Mouse (Mus musculus) intestine, embryonic 15.5 days (tissue): ENCODE measurements around the gene Gm15013. TPM values are rescaled to one million over a fixed set of nuclear protein-coding genes. Genes with fewer than 3 reads are reported as not detected.
"Not testable (repeated sequence)": the region's sequence is repeated elsewhere in the genome, so short reads cannot be mapped to it uniquely, and the experiment has no call there.

Source experiments
- ATAC-seq: fragments of 200-750 bp; cut with Nextera tagmentation; 2 replicates; pipeline ENCODE4 v1.8.0; 2017; ENCODE audit warnings: moderate TSS enrichment, moderate library complexity
- H3K27ac ChIP-seq: fragments of 300-500 bp; sonication (generic); 2 replicates; pipeline ENCODE4 v1.5.1; 2015; ENCODE audit warnings: mild to moderate bottlenecking, inconsistent platforms
- H3K27me3 ChIP-seq: fragments of 300-500 bp; sonication (generic); replicated peaks from 2 replicates; pipeline ENCODE4 v1.6.1; 2015; ENCODE audit warnings: inconsistent platforms
- H3K36me3 ChIP-seq: fragments of 300-500 bp; sonication (generic); 2 replicates; pipeline ENCODE4 v1.6.1; 2015; ENCODE audit warnings: inconsistent platforms
- H3K4me1 ChIP-seq: fragments of 300-500 bp; sonication (generic); replicated peaks from 2 replicates; pipeline ENCODE4 v1.6.1; 2015; ENCODE audit warnings: inconsistent platforms
- H3K4me2 ChIP-seq: fragments of 300-500 bp; sonication (generic); replicated peaks from 2 replicates; pipeline ENCODE4 v1.6.1; 2015; ENCODE audit warnings: mild to moderate bottlenecking, inconsistent platforms
- H3K4me3 ChIP-seq: fragments of 300-500 bp; sonication (generic); replicated peaks from 2 replicates; pipeline ENCODE4 v1.5.1; 2015; ENCODE audit warnings: inconsistent platforms
- H3K9ac ChIP-seq: fragments of 300-500 bp; sonication (generic); 2 replicates; pipeline ENCODE4 v1.6.1; 2015; ENCODE audit warnings: inconsistent platforms
- H3K9me3 ChIP-seq: fragments of 300-500 bp; sonication (generic); 2 replicates; pipeline ENCODE4 v1.6.1; 2016; ENCODE audit warnings: inconsistent platforms
- WGBS: fragments of 180-500 bp; shearing (Covaris S2); methylation state at CpG from one replicate; pipeline ENCODE4 v1.1.7; 2015; 5-methylcytosine and 5-hydroxymethylcytosine counted together
- polyA plus RNA-seq: library from polyadenylated mRNA; unstranded; fragments of >200 nt; fragmentation: Nextera tagmentation; extraction: Ambion mirVana; gene quantifications from 2 replicates; pipeline ENCODE4 v1.2.1, GENCODE M21; 2015

Gene Gm15013
- 0.25 and 0.29 TPM in 2 replicates for polyA plus RNA-seq

- no peak for ATAC-seq
- no peak within 1 kb of the TSS for H3K4me2 ChIP-seq
- no peaks in the 10 kb centered on the region for H3K9me3 ChIP-seq
- no peak within 1 kb of the TSS for H3K27ac ChIP-seq
- no peaks in the 10 kb centered on the region for H3K27me3 ChIP-seq
- WGBS, result 97% methylated on average over 8 of the region's 8 CpGs
- no peak within 1 kb of the TSS for H3K4me3 ChIP-seq
- H3K4me1 ChIP-seq, result no peaks in the 10 kb centered on the region
- H3K36me3 ChIP-seq, result no peaks in the 10 kb centered on the region
- H3K9ac ChIP-seq, result no peak within 1 kb of the TSS
These were observed at the start of gene Gm15013 for GRCm38 (mm10) chrX:139714381-139714780. Gm15013 (minus strand) TSS chrX:139714481.

- WGBS, result 70% methylated on average over 2 of the region's 2 CpGs
- no peaks in the 10 kb centered on the region for H3K9me3 ChIP-seq
- no peak overlapping the region for H3K4me3 ChIP-seq
- H3K27me3 ChIP-seq, result no peaks in the 10 kb centered on the region
- H3K9ac ChIP-seq, result no peak overlapping the region
- H3K4me2 ChIP-seq, result no peak overlapping the region
- no peaks in the 10 kb centered on the region for H3K4me1 ChIP-seq
- ATAC-seq, result no peak
- no peaks in the 10 kb centered on the region for H3K36me3 ChIP-seq
- H3K27ac ChIP-seq, result no peak overlapping the region
These were observed 48.3 kb upstream of the Gm15013 start for GRCm38 (mm10) chrX:139762546-139762945.

- not testable (repeated sequence) for H3K9me3 ChIP-seq, ATAC-seq
These were observed 44.4 kb upstream of the Gm15013 start for GRCm38 (mm10) chrX:139758634-139759033.

GRCm38 (mm10) chrX:139751855-139752254 is 37.6 kb upstream of the Gm15013 start:
- no peak overlapping the region for H3K4me2 ChIP-seq
- no peak overlapping the region for H3K9ac ChIP-seq
- H3K4me1 ChIP-seq, result no peaks in the 10 kb centered on the region
- 0% methylated on average over 1 of the region's 1 CpGs for WGBS
- no peaks in the 10 kb centered on the region for H3K9me3 ChIP-seq
- no peaks in the 10 kb centered on the region for H3K36me3 ChIP-seq
- ATAC-seq, result no peak
- H3K4me3 ChIP-seq, result no peak overlapping the region
- no peak overlapping the region for H3K27ac ChIP-seq
- H3K27me3 ChIP-seq, result no peaks in the 10 kb centered on the region

More at GRCm38 (mm10) chrX:139758634-139759033, 44.4 kb upstream of the Gm15013 start:
- 78% methylated on average over 3 of the region's 3 CpGs for WGBS
- not testable (repeated sequence) for H3K4me1 ChIP-seq, H3K4me3 ChIP-seq, H3K9ac ChIP-seq, H3K27ac ChIP-seq, H3K27me3 ChIP-seq, H3K4me2 ChIP-seq, H3K36me3 ChIP-seq

- Histone ChIP-seq H3K27me3 (no peaks in the 10 kb centered on the region), H3K4me1 (no peaks in the 10 kb centered on the region), H3K9me3 (no peaks in the 10 kb centered on the region), H3K4me2 (no peak overlapping the region), H3K4me3 (no peak overlapping the region), H3K27ac (no peak overlapping the region), H3K36me3 (no peaks in the 10 kb centered on the region), H3K9ac (no peak overlapping the region)
- ATAC-seq, result no peak
- WGBS, result 90% methylated on average over 5 of the region's 5 CpGs
These were observed 22.8 kb upstream of the Gm15013 start for GRCm38 (mm10) chrX:139737066-139737465.

GRCm38 (mm10) chrX:139730541-139730940 is 16.3 kb upstream of the Gm15013 start:
- WGBS, result 77% methylated on average over 3 of the region's 3 CpGs
- ATAC-seq, result no peak

GRCm38 (mm10) chrX:139722350-139722749 is 8.1 kb upstream of the Gm15013 start:
- H3K27me3 ChIP-seq, result no peaks in the 10 kb centered on the region
- H3K9ac ChIP-seq, result no peak overlapping the region
- no peaks in the 10 kb centered on the region for H3K4me1 ChIP-seq
- H3K27ac ChIP-seq, result no peak overlapping the region
- no peaks in the 10 kb centered on the region for H3K9me3 ChIP-seq
- no peak overlapping the region for H3K4me2 ChIP-seq
- H3K4me3 ChIP-seq, result no peak overlapping the region
- 93% methylated on average over 2 of the region's 2 CpGs for WGBS
- no peak for ATAC-seq
- no peaks in the 10 kb centered on the region for H3K36me3 ChIP-seq

More at GRCm38 (mm10) chrX:139730541-139730940, 16.3 kb upstream of the Gm15013 start:
- Histone ChIP-seq H3K27ac (no peak overlapping the region), H3K9ac (no peak overlapping the region), H3K4me1 (no peaks in the 10 kb centered on the region), H3K4me3 (no peak overlapping the region), H3K36me3 (no peaks in the 10 kb centered on the region), H3K9me3 (no peaks in the 10 kb centered on the region), H3K4me2 (no peak overlapping the region), H3K27me3 (no peaks in the 10 kb centered on the region)

GRCm38 (mm10) chrX:139684775-139685695 is 29.2 kb downstream of the Gm15013 start, which contains the start of gene Tbc1d8b:
Tbc1d8b (plus strand) TSS chrX:139684996.
- Histone ChIP-seq H3K4me1 (no peaks in the 10 kb centered on the region), H3K4me3 (peak within 1 kb of the TSS; percentile 52), H3K27me3 (no peaks in the 10 kb centered on the region), H3K9ac (peak within 1 kb of the TSS; percentile 50), H3K9me3 (no peaks in the 10 kb centered on the region), H3K4me2 (peak within 1 kb of the TSS; percentile 55), H3K36me3 (no peaks in the 10 kb centered on the region), H3K27ac (peak within 1 kb of the TSS; percentile 48)
- peak; percentile 99 for ATAC-seq
- 15% methylated on average over 43 of the region's 43 CpGs for WGBS

- peak overlapping the region; percentile 17; the same call in 1 of the 2 replicates for H3K9ac ChIP-seq
- peak; percentile 69 for ATAC-seq
- WGBS, result 24% methylated on average over 8 of the region's 8 CpGs
- no peaks in the 10 kb centered on the region for H3K36me3 ChIP-seq
- H3K27me3 ChIP-seq, result no peaks in the 10 kb centered on the region
- no peaks in the 10 kb centered on the region for H3K9me3 ChIP-seq
- no peaks in the 10 kb centered on the region for H3K4me1 ChIP-seq
- peak overlapping the region; percentile 17; the same call in 1 of the 2 replicates for H3K27ac ChIP-seq
- peak overlapping the region; percentile 52 for H3K4me3 ChIP-seq
- H3K4me2 ChIP-seq, result peak overlapping the region; percentile 55
These were observed 29.9 kb downstream of the Gm15013 start for GRCm38 (mm10) chrX:139684410-139684774.

- no peak overlapping the region for H3K9ac ChIP-seq
- no peak overlapping the region for H3K4me3 ChIP-seq
- no peak overlapping the region for H3K4me2 ChIP-seq
- no peak overlapping the region for H3K27ac ChIP-seq
- 76% methylated on average over 2 of the region's 2 CpGs for WGBS
- no peaks in the 10 kb centered on the region for H3K27me3 ChIP-seq
- no peaks in the 10 kb centered on the region for H3K9me3 ChIP-seq
- no peak for ATAC-seq
- no peaks in the 10 kb centered on the region for H3K4me1 ChIP-seq
- no peaks in the 10 kb centered on the region for H3K36me3 ChIP-seq
These were observed 48.5 kb downstream of the Gm15013 start for GRCm38 (mm10) chrX:139665829-139666228.
